Mouse (Mus musculus) adrenal gland, adult 10 weeks (tissue): ENCODE results near the gene Rnase1. TPM values are rescaled to one million over a fixed set of nuclear protein-coding genes. Genes with fewer than 3 reads are reported as not detected.

Experiments used
- polyA plus RNA-seq: library from polyadenylated mRNA; stranded (reverse); fragments of 350-450 nt; fragmentation: Illumina TruSeq; extraction: RNeasy Lipid Tissue Mini Kit (QIAGEN cat#74804); gene quantifications from one replicate; pipeline ENCODE4 v1.2.3, GENCODE M21; 2014; ENCODE audit warnings: low read depth, low replicate concordance

The Rnase1 gene
- 1.1 TPM for polyA plus RNA-seq

GRCm38 (mm10) chr14:51146685-51147084 is at the start of gene Rnase1:
Gene Rnase1, minus strand, starts transcription at chr14:51146785.

GRCm38 (mm10) chr14:51161976-51162375 is 15.4 kb upstream of the Rnase1 start, which contains the start of gene Rnase2b:
Gene Rnase2b, plus strand, starts transcription at chr14:51162260.

GRCm38 (mm10) chr14:51113916-51114560 is 32.5 kb downstream of the Rnase1 start, which contains the start of gene Eddm3b:
Gene Eddm3b, plus strand, starts transcription at chr14:51114426.

Other genes with a start within 250 kb of the Rnase1 start
- 1.8 TPM for gene Klhl33, start 249.3 kb downstream of the Rnase1 start, polyA plus RNA-seq
- gene Osgep, start 221.9 kb downstream of the Rnase1 start, polyA plus RNA-seq: 12.5 TPM
- 28.1 TPM for gene Apex1, start 221.8 kb downstream of the Rnase1 start, polyA plus RNA-seq
- 19.0 TPM for gene Pip4p1, start 215.9 kb downstream of the Rnase1 start, polyA plus RNA-seq
- gene Pnp, start 215.7 kb downstream of the Rnase1 start, polyA plus RNA-seq: 56.6 TPM
- gene Gm49342, start 202.3 kb downstream of the Rnase1 start, polyA plus RNA-seq: not detected
- 0.52 TPM for gene Pnp2, start 190.8 kb downstream of the Rnase1 start, polyA plus RNA-seq
- gene Rnase10, start 139.0 kb downstream of the Rnase1 start, polyA plus RNA-seq: 0.52 TPM
- not detected for gene Rnase9, start 104.9 kb downstream of the Rnase1 start, polyA plus RNA-seq
- gene Rnase11, start 96.6 kb downstream of the Rnase1 start, polyA plus RNA-seq: not detected
- not detected for gene Rnase12, start 89.1 kb downstream of the Rnase1 start, polyA plus RNA-seq
- not detected for gene Olfr750, start 72.3 kb downstream of the Rnase1 start, polyA plus RNA-seq
- 152 TPM for gene Rnase4, start 55.7 kb downstream of the Rnase1 start, polyA plus RNA-seq
- 0.76 TPM for gene Ang, start 55.6 kb downstream of the Rnase1 start, polyA plus RNA-seq
- gene Eddm3b, start 32.4 kb downstream of the Rnase1 start, polyA plus RNA-seq: not detected
- 2.6 TPM for gene Rnase6, start 22.9 kb downstream of the Rnase1 start, polyA plus RNA-seq
- gene Rnase2b, start 15.5 kb upstream of the Rnase1 start, polyA plus RNA-seq: not detected
- gene Ang2, start 52.4 kb upstream of the Rnase1 start, polyA plus RNA-seq: not detected
- not detected for gene Ear14, start 56.6 kb upstream of the Rnase1 start, polyA plus RNA-seq
- not detected for gene Rnase2a, start 109.3 kb upstream of the Rnase1 start, polyA plus RNA-seq
- gene Gm7247, start 215.0 kb upstream of the Rnase1 start, polyA plus RNA-seq: not detected